Mouse (Mus musculus): Measurements from ENCODE around the gene 5730596B20Rik.

DNA sequence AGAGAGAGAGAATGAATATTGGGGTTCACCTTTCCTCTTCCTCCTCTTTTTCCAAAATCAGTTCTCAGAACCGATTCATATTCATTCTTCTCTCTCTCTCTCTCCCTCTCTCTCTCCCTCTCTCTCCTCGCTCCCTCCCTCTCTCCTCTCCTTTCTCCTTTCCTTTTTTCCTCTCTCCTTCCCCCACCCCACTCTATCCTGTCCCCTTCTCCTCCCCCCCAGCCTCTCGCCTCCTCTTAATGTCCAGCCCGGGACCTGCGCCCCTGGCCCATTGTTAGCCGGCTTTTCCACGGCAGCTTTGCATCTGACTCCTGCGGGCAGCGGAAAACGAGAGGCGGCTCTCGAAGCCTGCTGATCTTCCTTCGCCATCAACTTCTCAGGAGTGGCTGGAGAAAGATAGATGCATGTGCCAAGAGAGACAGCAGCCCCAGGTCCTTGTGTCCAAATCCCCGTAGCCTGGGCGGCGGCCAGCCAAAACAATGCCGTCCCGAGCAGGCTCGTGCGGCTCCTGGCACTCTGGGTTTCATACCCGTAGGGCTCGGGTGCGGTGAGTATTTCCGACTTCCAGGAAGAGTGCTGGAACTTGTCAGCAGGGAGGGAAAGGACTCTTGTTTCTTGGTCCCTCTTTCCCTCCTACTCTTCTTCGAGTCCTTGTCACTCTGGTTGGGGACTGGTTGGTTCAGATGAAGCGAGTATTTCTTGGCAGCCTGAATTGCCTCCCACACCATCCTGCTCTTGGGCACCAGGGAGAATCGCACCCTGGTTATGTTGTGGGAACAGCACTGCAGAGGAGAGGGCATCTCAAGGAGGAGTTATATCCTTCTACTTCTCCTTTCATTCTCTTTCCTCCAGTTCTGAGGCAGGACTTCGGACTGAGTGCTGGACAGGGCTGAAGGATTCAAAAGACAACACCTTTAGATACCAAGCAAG, 11.6 kb upstream of the 5730596B20Rik start:
- TF ChIP-seq CTCF (IDR thresholded peaks at IDR 0.05; ENCODE audit: control insufficient read depth, insufficient read depth, insufficient read length) (no peak), USF1 (IDR thresholded peaks at IDR 0.05; ENCODE audit: low read depth) (no peak)
